Comparison of ENCODE assay signal across 10 mouse cellular contexts in the genomic region with DNA sequence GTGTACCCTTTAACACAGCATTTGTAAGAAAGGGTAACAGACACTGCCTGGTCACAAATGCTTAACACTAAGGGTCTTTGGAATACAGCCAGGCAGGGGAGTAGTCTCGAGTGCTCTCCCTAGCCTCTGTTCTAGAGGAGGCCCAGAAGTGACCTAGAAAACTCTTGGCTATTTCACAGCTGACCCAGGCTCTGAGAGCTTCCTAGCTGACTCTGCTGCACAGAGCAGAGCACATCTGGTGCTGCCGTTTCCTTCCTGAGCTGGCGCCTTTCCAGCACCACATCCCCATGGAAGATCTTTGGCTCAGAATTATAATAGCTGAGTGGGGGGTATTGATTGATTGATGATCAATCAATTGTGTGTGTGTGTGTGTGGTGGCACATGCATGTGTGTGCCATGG. TPM values are rescaled to one million over a fixed set of nuclear protein-coding genes. Genes with fewer than 3 reads are reported as not detected.
DNase-seq lines count a peak whose midpoint lies in the region; ATAC-seq lines count a peak whose summit lies in the region.
"Had no signal": no experiment of that assay in that cellular context is flagged by ENCODE, and none has a peak within 500 bp of the region (broad histone marks: within the 10 kb centered on the region; RNA-seq: fewer than 3 reads in every experiment).

No protein-coding gene starts in this region.

- no peaks in the 10 kb centered on the region for H3K9me3 ChIP-seq in liver, embryonic 13.5 days (replicated peaks)
- no peaks in the 10 kb centered on the region for H3K9me3 ChIP-seq in midbrain, embryonic 14.5 days (ENCODE audit: control insufficient read depth, low read length)

- H3K27me3 ChIP-seq in liver, embryonic 13.5 days: no peaks in the 10 kb centered on the region
- no peaks in the 10 kb centered on the region for H3K27me3 ChIP-seq in midbrain, embryonic 14.5 days (ENCODE audit: control insufficient read depth, insufficient read depth, low read length)

- no peak overlapping the region for H3K4me3 ChIP-seq in liver, embryonic 13.5 days (replicated peaks)
- no peak overlapping the region for H3K4me3 ChIP-seq in midbrain, embryonic 14.5 days (replicated peaks; ENCODE audit: low read depth, low read length)

- H3K27ac ChIP-seq in liver, embryonic 13.5 days: 0 out of 2 replicates have a peak overlapping the region, but pooled peaks have one; percentile 9
- no peak overlapping the region for H3K27ac ChIP-seq in midbrain, embryonic 14.5 days (replicated peaks; ENCODE audit: low read depth, low read length)
- H3K27ac ChIP-seq: liver, embryonic 14.5 days had no signal

- peaks cover 10% of the 10 kb centered on the region; the same call in 1 of the 2 replicates for H3K36me3 ChIP-seq in liver, embryonic 13.5 days
- H3K36me3 ChIP-seq in midbrain, embryonic 14.5 days (ENCODE audit: control insufficient read depth, insufficient read depth, low read length): no peaks in the 10 kb centered on the region

- intact Hi-C loops in heart, postnatal 25 days (cut with DNase I): no loop called here
- intact Hi-C loops in heart, postnatal 14 days (cut with DNase I): no loop called here

- ATAC-seq in liver, embryonic 13.5 days (ENCODE audit: low read depth): no peak
- ATAC-seq in midbrain, embryonic 14.5 days (ENCODE audit: low FRiP score, low TSS enrichment): no peak
- ATAC-seq: inflammation-experienced regulatory T-cells, adult 6 months had no signal

- H3K4me2 ChIP-seq in liver, embryonic 13.5 days: no peak overlapping the region
- no peak overlapping the region for H3K4me2 ChIP-seq in midbrain, embryonic 14.5 days (ENCODE audit: low read length)

- WGBS in liver, embryonic 13.5 days (ENCODE audit: insufficient replicate concordance): 64% methylated on average over 3 of the region's 3 CpGs
- 61% methylated on average over 3 of the region's 3 CpGs for WGBS in midbrain, embryonic 14.5 days

- peaks cover 80% of the 10 kb centered on the region for H3K4me1 ChIP-seq in liver, embryonic 13.5 days (replicated peaks)
- peaks cover 29% of the 10 kb centered on the region for H3K4me1 ChIP-seq in midbrain, embryonic 14.5 days (ENCODE audit: control insufficient read depth, insufficient read depth, low read length)

- no peak overlapping the region for H3K9ac ChIP-seq in liver, embryonic 13.5 days
- no peak overlapping the region for H3K9ac ChIP-seq in midbrain, embryonic 14.5 days (replicated peaks; ENCODE audit: low read length)
- H3K9ac ChIP-seq: liver, embryonic 14.5 days had no signal

- DNase-seq in heart, adult 18-20 months: peak; percentile 61 to 69
- DNase-seq in heart, postnatal 25 days (ENCODE audit: low spot score): no peak
- peak; percentile 44 for DNase-seq in NIH3T3 (ENCODE audit: low read depth)
- DNase-seq in heart, postnatal 14 days: peak; percentile 55 to 58
- no peak for DNase-seq in liver, embryonic 13.5 days
- no peak for DNase-seq in thymus, postnatal 14 days
- DNase-seq in midbrain, embryonic 14.5 days: no peak
- DNase-seq in embryo, embryonic 11 days: no peak

RNA-seq across cellular contexts. Expression of a gene that starts 11.1 kb away (rescaled TPM):
- total RNA-seq in heart, adult 18-20 months (2021): 10 to 100 TPM; 61.3 to 70.5 TPM
- 10 to 100 TPM; 78.6 to 79.5 TPM for total RNA-seq in heart, postnatal 25 days (2021)
- 10 to 100 TPM; 67.5 to 70.7 TPM for total RNA-seq in heart, postnatal 14 days (2021)
- 8.8 and 11.1 TPM in 2 replicates for polyA plus RNA-seq in liver, embryonic 13.5 days (2015; fragmentation: Nextera tagmentation; extraction: Ambion mirVana)
- polyA plus RNA-seq in midbrain, embryonic 14.5 days (2014; fragmentation: Nextera tagmentation; extraction: Ambion mirVana): 41.4 and 42.8 TPM in 2 replicates

Comparison
In these comparisons a context has a peak if more than half of its experiments do, and no peak if none do; other contexts are left out.
1. DNase-seq: peak in heart, adult 18-20 months (2 of 2), NIH3T3 (single experiment) and heart, postnatal 14 days (2 of 2); none in heart, postnatal 25 days (single experiment), liver, embryonic 13.5 days (single experiment), thymus, postnatal 14 days (single experiment), midbrain, embryonic 14.5 days (single experiment) and embryo, embryonic 11 days (single experiment).